Mouse (Mus musculus) MEL (cell line): ENCODE data around the gene Fgg.

ENCODE experiments used
- CTCF ChIP-seq, 3 experiments: IDR thresholded peaks in 2 of 3; conservative IDR thresholded peaks in 1 of 3; 2 replicates each; pipeline ENCODE4 v1.5.1; 2011 to 2012; ENCODE audit warnings: low read length in 3 of 3, low read depth in 2 of 3, mild to moderate bottlenecking in 2 of 3, improper control_type of control experiment in 1 of 3, inconsistent platforms in 1 of 3, mixed read lengths in 1 of 3, moderate library complexity in 1 of 3; ENCODE audit not compliant: control insufficient read depth in 1 of 3, insufficient read depth in 1 of 3, poor library complexity in 1 of 3, severe bottlenecking in 1 of 3
- E2F4 ChIP-seq: IDR thresholded peaks from 2 replicates; pipeline ENCODE4 v1.6.1; 2011; ENCODE audit warnings: low read depth, low read length, improper control_type of control experiment, borderline replicate concordance
- EP300 ChIP-seq, 2 experiments: IDR thresholded peaks; 2 replicates each; pipeline ENCODE4 v1.6.1; 2011; ENCODE audit warnings: improper control_type of control experiment in 2 of 2, low read length in 2 of 2, low read depth in 1 of 2, mild to moderate bottlenecking in 1 of 2
- GATA1 ChIP-seq: IDR thresholded peaks from 2 replicates; pipeline ENCODE4 v1.6.1; 2011; ENCODE audit warnings: low read depth, low read length, improper control_type of control experiment
- MAFK ChIP-seq: IDR thresholded peaks from 2 replicates; pipeline ENCODE4 v1.6.1; 2011; ENCODE audit warnings: low read depth, mild to moderate bottlenecking, low read length, improper control_type of control experiment, borderline replicate concordance
- MAX ChIP-seq: IDR thresholded peaks from 2 replicates; pipeline ENCODE4 v1.6.1; 2011; ENCODE audit warnings: low read length, improper control_type of control experiment
- MAZ ChIP-seq: IDR thresholded peaks from 2 replicates; pipeline ENCODE4 v1.6.1; 2012; ENCODE audit warnings: low read depth, mild to moderate bottlenecking, inconsistent platforms, low read length, improper control_type of control experiment
- MXI1 ChIP-seq: IDR thresholded peaks from 2 replicates; pipeline ENCODE4 v1.6.1; 2011; ENCODE audit warnings: mild to moderate bottlenecking, low read depth, low read length, improper control_type of control experiment
- POLR2A ChIP-seq, 2 experiments: IDR thresholded peaks; 2 replicates each; pipeline ENCODE4 v1.6.1; 2011 to 2012; ENCODE audit warnings: low read length in 2 of 2, mild to moderate bottlenecking in 2 of 2, control low read depth in 1 of 2, improper control_type of control experiment in 1 of 2, low read depth in 1 of 2, moderate library complexity in 1 of 2; ENCODE audit not compliant: control insufficient read depth in 1 of 2, insufficient read depth in 1 of 2, poor library complexity in 1 of 2
- POLR2AphosphoS5 ChIP-seq: IDR thresholded peaks from 2 replicates; pipeline ENCODE4 v1.6.1; 2012; ENCODE audit warnings: low read depth, borderline replicate concordance, mild to moderate bottlenecking, inconsistent platforms, low read length, moderate library complexity, mixed read lengths
- SIN3A ChIP-seq: IDR thresholded peaks from 2 replicates; pipeline ENCODE4 v1.6.1; 2012; ENCODE audit warnings: low read length, improper control_type of control experiment, inconsistent platforms
- TBP ChIP-seq: IDR thresholded peaks from 2 replicates; pipeline ENCODE4 v1.8.0; 2011; ENCODE audit warnings: low read depth, low read length, improper control_type of control experiment
- TCF12 ChIP-seq: IDR thresholded peaks from 2 replicates; pipeline ENCODE4 v1.6.1; 2014; ENCODE audit warnings: low read depth, mild to moderate bottlenecking, inconsistent platforms, low read length, improper control_type of control experiment, moderate library complexity
- USF1 ChIP-seq: IDR thresholded peaks from 2 replicates; pipeline ENCODE4 v1.6.1; 2014; ENCODE audit warnings: low read depth, mild to moderate bottlenecking, inconsistent platforms, low read length, improper control_type of control experiment, moderate library complexity

DNA sequence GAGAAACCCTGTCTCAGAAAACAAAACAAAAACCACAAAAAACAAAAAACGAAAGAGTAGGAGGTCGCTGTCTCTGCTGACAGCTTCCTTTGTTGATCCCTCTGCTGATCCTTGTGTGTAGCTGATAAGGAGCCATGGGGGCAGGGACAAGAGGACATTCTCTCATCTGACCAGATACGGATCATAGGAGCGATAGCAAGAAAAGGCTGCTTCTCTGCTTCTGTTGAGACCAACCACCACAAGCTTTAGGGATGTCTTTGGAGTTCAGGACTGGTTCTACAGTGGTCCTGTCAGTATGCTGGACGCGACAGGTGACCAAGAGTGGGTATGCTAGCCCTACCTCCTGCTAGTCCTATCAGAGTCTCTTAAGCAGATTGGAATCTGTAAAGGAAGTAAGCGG is 45.6 kb downstream of the Fgg start:
- TF ChIP-seq CTCF (IDR thresholded peaks at IDR 0.05 in 2 of 3, conservative IDR thresholded peaks at IDR 0.05 in 1 of 3; ENCODE audit: control insufficient read depth in 1 of 3, insufficient read depth in 1 of 3, low read depth in 2 of 3, low read length in 3 of 3, poor library complexity in 1 of 3, severe bottlenecking in 1 of 3) (no peak), TCF12 (no peak), MXI1 (no peak), MAX (no peak), GATA1 (no peak), POLR2A (IDR thresholded peaks at IDR 0.05; ENCODE audit: control insufficient read depth in 1 of 2, insufficient read depth in 1 of 2, low read depth in 1 of 2, low read length in 2 of 2, poor library complexity in 1 of 2) (no peak), MAZ (no peak), POLR2AphosphoS5 (no peak), EP300 (IDR thresholded peaks at IDR 0.05; ENCODE audit: low read depth in 1 of 2, low read length in 2 of 2) (no peak), USF1 (no peak), MAFK (no peak), TBP (no peak), E2F4 (no peak), SIN3A (no peak)
